Comparison of ENCODE assay signal across 12 mouse cellular contexts in the genomic region with DNA sequence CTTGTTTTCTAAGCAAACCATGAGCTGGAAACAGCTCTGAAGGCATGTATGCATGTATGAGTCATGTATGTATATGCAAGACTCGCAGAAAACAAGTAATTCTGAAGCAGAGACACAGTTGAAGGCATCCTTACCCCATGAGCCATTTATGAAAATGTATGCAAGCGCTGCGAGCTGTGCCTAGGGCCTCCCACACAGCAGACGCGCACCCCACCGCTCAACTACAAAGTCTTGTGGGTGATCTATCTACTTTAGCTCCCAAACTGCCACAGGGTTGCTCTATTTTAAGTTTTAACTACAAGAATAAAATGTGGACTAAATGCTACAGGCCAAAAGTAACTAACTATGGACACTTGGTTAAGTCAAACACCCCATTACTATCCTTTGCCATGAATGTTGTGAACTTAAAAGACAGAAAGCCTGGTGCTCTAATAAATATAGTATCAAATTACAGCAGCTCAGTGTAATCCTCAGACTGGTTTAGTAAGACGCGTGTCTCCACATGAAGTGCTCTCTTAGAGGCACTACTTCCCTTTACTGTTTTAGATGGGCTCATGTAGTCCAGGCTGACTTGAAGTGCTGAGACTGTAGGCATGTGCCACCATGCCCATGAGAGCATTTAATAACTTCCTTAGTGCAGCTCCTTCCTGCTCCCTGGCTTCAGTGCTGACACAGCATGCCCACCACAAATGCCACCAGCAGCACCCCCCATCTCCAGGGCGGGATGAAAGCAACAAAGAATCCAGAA. TPM values are rescaled to one million over a fixed set of nuclear protein-coding genes. Genes with fewer than 3 reads are reported as not detected.
DNase-seq lines count a peak whose midpoint lies in the region; ATAC-seq and TF ChIP-seq lines count a peak whose summit lies in the region.
"Had no signal": no experiment of that assay in that cellular context is flagged by ENCODE, and none has a peak within 500 bp of the region (broad histone marks: within the 10 kb centered on the region; RNA-seq: fewer than 3 reads in every experiment).

No protein-coding gene starts in this region.

- no peaks in the 10 kb centered on the region for H3K27me3 ChIP-seq in embryonic facial prominence, embryonic 14.5 days (replicated peaks; ENCODE audit: control insufficient read depth, insufficient read depth, low read length)
- H3K27me3 ChIP-seq in intestine, postnatal 0 days (replicated peaks; ENCODE audit: control insufficient read depth, insufficient read depth, low read length): no peaks in the 10 kb centered on the region
- H3K27me3 ChIP-seq: limb, embryonic 15.5 days had no signal

- intact Hi-C loops in left cerebral cortex, adult 2 months (cut with DNase I): no loop called here

- no peak for DNase-seq in frontal cortex, postnatal 10 days (ENCODE audit: low spot score in 2 of 2)
- DNase-seq in embryonic facial prominence, embryonic 14.5 days (ENCODE audit: low spot score): peak; percentile 66
- DNase-seq in left cerebral cortex, adult 2 months (ENCODE audit: extremely low spot score in 1 of 2, low spot score in 2 of 2): peak; percentile 32 to 42
- peak; percentile 39 for DNase-seq in right cerebral cortex, postnatal 14 days
- DNase-seq in spleen, adult 18-20 months: no peak
- DNase-seq: cerebellum, adult 11-12 months; cerebellum, postnatal 36 days; thymus, adult 2 months had no signal

- no peaks in the 10 kb centered on the region for H3K4me1 ChIP-seq in embryonic facial prominence, embryonic 14.5 days (ENCODE audit: control insufficient read depth, insufficient read depth, low read length)
- no peaks in the 10 kb centered on the region for H3K4me1 ChIP-seq in intestine, postnatal 0 days (replicated peaks; ENCODE audit: control insufficient read depth, insufficient read depth, low read length)
- H3K4me1 ChIP-seq: limb, embryonic 15.5 days had no signal

- H3K9ac ChIP-seq in embryonic facial prominence, embryonic 14.5 days (ENCODE audit: low read depth, low read length): no peak overlapping the region
- H3K9ac ChIP-seq in intestine, postnatal 0 days (ENCODE audit: low read depth, low read length): no peak overlapping the region
- H3K9ac ChIP-seq: limb, embryonic 15.5 days had no signal

- no peak overlapping the region for H3K4me2 ChIP-seq in embryonic facial prominence, embryonic 14.5 days (ENCODE audit: low read depth, low read length)
- no peak overlapping the region for H3K4me2 ChIP-seq in intestine, postnatal 0 days (replicated peaks; ENCODE audit: low read depth)
- H3K4me2 ChIP-seq: limb, embryonic 15.5 days had no signal

- H3K4me3 ChIP-seq in embryonic facial prominence, embryonic 14.5 days (ENCODE audit: low read depth, low read length): no peak overlapping the region
- no peak overlapping the region for H3K4me3 ChIP-seq in left cerebral cortex, adult 2 months
- no peak overlapping the region for H3K4me3 ChIP-seq in intestine, postnatal 0 days (ENCODE audit: low read depth, low read length)
- H3K4me3 ChIP-seq: limb, embryonic 15.5 days had no signal

- no peak for TF ChIP-seq CTCF in left cerebral cortex, adult 2 months (IDR thresholded peaks at IDR 0.05)
- TF ChIP-seq CTCF in intestine, postnatal 0 days (IDR thresholded peaks at IDR 0.05; ENCODE audit: low read depth): no peak

- ATAC-seq in frontal cortex, adult (ENCODE audit: low TSS enrichment): peak; percentile 98
- peak; percentile 83 for ATAC-seq in embryonic facial prominence, embryonic 14.5 days (ENCODE audit: low read depth)
- no peak for ATAC-seq in activated CD4-positive, CD25-positive, alpha-beta regulatory T cell, adult 4 months
- ATAC-seq in intestine, postnatal 0 days: no peak

- 88% methylated on average over 9 of the region's 9 CpGs for WGBS in embryonic facial prominence, embryonic 14.5 days
- WGBS in intestine, postnatal 0 days: 91% methylated on average over 9 of the region's 9 CpGs

- H3K9me3 ChIP-seq in embryonic facial prominence, embryonic 14.5 days (ENCODE audit: control insufficient read depth, low read length): no peaks in the 10 kb centered on the region
- no peaks in the 10 kb centered on the region for H3K9me3 ChIP-seq in intestine, postnatal 0 days (ENCODE audit: control insufficient read depth)
- H3K9me3 ChIP-seq: limb, embryonic 15.5 days had no signal

- H3K36me3 ChIP-seq in embryonic facial prominence, embryonic 14.5 days (ENCODE audit: control insufficient read depth, insufficient read depth, low read length): peaks cover 97% of the 10 kb centered on the region
- peaks cover 95% of the 10 kb centered on the region for H3K36me3 ChIP-seq in intestine, postnatal 0 days (ENCODE audit: control insufficient read depth, insufficient read depth)

- peak overlapping the region; percentile 35; the same call in 1 of the 2 replicates for H3K27ac ChIP-seq in embryonic facial prominence, embryonic 14.5 days (replicated peaks; ENCODE audit: low read depth, low read length)
- 0 out of 2 replicates have a peak overlapping the region, but pooled peaks have one; percentile 10 for H3K27ac ChIP-seq in left cerebral cortex, adult 2 months
- H3K27ac ChIP-seq in intestine, postnatal 0 days (ENCODE audit: low read depth, low read length): no peak overlapping the region
- H3K27ac ChIP-seq: limb, embryonic 15.5 days had no signal

RNA-seq across cellular contexts. Expression of a gene that starts 17.0 kb away (rescaled TPM):
- polyA plus RNA-seq in embryonic facial prominence, embryonic 14.5 days (2014; fragmentation: Nextera tagmentation; extraction: Ambion mirVana): 118 and 136 TPM in 2 replicates
- total RNA-seq in left cerebral cortex, adult 2 months (2021): 10 to 100 TPM; 70.0 to 72.1 TPM
- 100 to 1,000 TPM; 128 to 129 TPM for polyA plus RNA-seq in activated CD4-positive, CD25-positive, alpha-beta regulatory T cell, adult 4 months (2017; shearing (Covaris generic))
- 86.9 and 88.1 TPM in 2 replicates for polyA plus RNA-seq in intestine, postnatal 0 days (2015; fragmentation: Nextera tagmentation; extraction: Ambion mirVana)

RNA-seq across cellular contexts. Expression of a gene that starts 29.3 kb away (rescaled TPM):
- polyA plus RNA-seq in embryonic facial prominence, embryonic 14.5 days (2014; fragmentation: Nextera tagmentation; extraction: Ambion mirVana): 22.4 and 24.9 TPM in 2 replicates
- total RNA-seq in left cerebral cortex, adult 2 months (2021): 10 to 100 TPM; 41.7 to 46.5 TPM
- polyA plus RNA-seq in activated CD4-positive, CD25-positive, alpha-beta regulatory T cell, adult 4 months (2017; shearing (Covaris generic)): 1 to 10 TPM; 5.1 to 5.5 TPM
- polyA plus RNA-seq in intestine, postnatal 0 days (2015; fragmentation: Nextera tagmentation; extraction: Ambion mirVana): 6.4 and 6.6 TPM in 2 replicates

Comparison
In these comparisons a context has a peak if more than half of its experiments do, and no peak if none do; other contexts are left out.
1. ATAC-seq: peak in frontal cortex, adult (single experiment) and embryonic facial prominence, embryonic 14.5 days (single experiment); none in activated CD4-positive, CD25-positive, alpha-beta regulatory T cell, adult 4 months (single experiment) and intestine, postnatal 0 days (single experiment).
2. DNase-seq: peak in embryonic facial prominence, embryonic 14.5 days (single experiment), left cerebral cortex, adult 2 months (2 of 2) and right cerebral cortex, postnatal 14 days (single experiment); none in frontal cortex, postnatal 10 days (0 of 2) and spleen, adult 18-20 months (0 of 2).